Mouse (Mus musculus) intestine, postnatal 0 days (tissue): ENCODE measurements around the gene Kcnk3. TPM values are rescaled to one million over a fixed set of nuclear protein-coding genes. Genes with fewer than 3 reads are reported as not detected.

Experiments
- ATAC-seq: fragments of 200-750 bp; cut with Nextera tagmentation; 2 replicates; pipeline ENCODE4 v1.8.0; 2017; ENCODE audit warnings: mild to moderate bottlenecking, moderate TSS enrichment, moderate library complexity
- H3K27ac ChIP-seq: fragments of 300-500 bp; sonication (generic); 2 replicates; pipeline ENCODE4 v1.5.1; 2014; ENCODE audit warnings: mild to moderate bottlenecking, low read depth, low read length, moderate library complexity
- H3K27me3 ChIP-seq: fragments of 300-500 bp; sonication (generic); replicated peaks from 2 replicates; pipeline ENCODE4 v1.6.1; 2014; ENCODE audit warnings: low read length, mixed read lengths; ENCODE audit not compliant: control insufficient read depth, insufficient read depth
- H3K36me3 ChIP-seq: fragments of 300-500 bp; sonication (generic); 2 replicates; pipeline ENCODE4 v1.6.1; 2014; ENCODE audit warnings: mild to moderate bottlenecking, moderate library complexity; ENCODE audit not compliant: control insufficient read depth, insufficient read depth
- H3K4me1 ChIP-seq: fragments of 300-500 bp; sonication (generic); replicated peaks from 2 replicates; pipeline ENCODE4 v1.6.1; 2014; ENCODE audit warnings: antibody characterized with exemption, low read length, mixed read lengths; ENCODE audit not compliant: control insufficient read depth, insufficient read depth
- H3K4me2 ChIP-seq: fragments of 300-500 bp; sonication (generic); replicated peaks from 2 replicates; pipeline ENCODE4 v1.6.1; 2014; ENCODE audit warnings: low read depth, mild to moderate bottlenecking, moderate library complexity
- H3K4me3 ChIP-seq: fragments of 300-500 bp; sonication (generic); 2 replicates; pipeline ENCODE4 v1.5.1; 2014; ENCODE audit warnings: low read depth, low read length
- H3K9ac ChIP-seq: fragments of 300-500 bp; sonication (generic); 2 replicates; pipeline ENCODE4 v1.6.1; 2014; ENCODE audit warnings: mild to moderate bottlenecking, low read depth, low read length
- H3K9me3 ChIP-seq: fragments of 300-500 bp; sonication (generic); 2 replicates; pipeline ENCODE4 v1.6.1; 2016; ENCODE audit warnings: mixed run types; ENCODE audit not compliant: control insufficient read depth
- CTCF ChIP-seq: sonication (generic); IDR thresholded peaks from 2 replicates; pipeline ENCODE4 v1.5.1; 2016; ENCODE audit warnings: low read depth, mild to moderate bottlenecking, control low read depth, antibody characterized with exemption, moderate library complexity
- WGBS: fragments of 180-500 bp; shearing (Covaris S2); extraction: QIAGEN DNeasy Blood & Tissue Kit; methylation state at CpG from one replicate; pipeline ENCODE4 v1.1.7; 2014; 5-methylcytosine and 5-hydroxymethylcytosine counted together
- polyA plus RNA-seq: library from polyadenylated mRNA; unstranded; fragments of >200 nt; fragmentation: Nextera tagmentation; extraction: Ambion mirVana; gene quantifications from 2 replicates; pipeline ENCODE4 v1.2.1, GENCODE M21; 2015

Kcnk3 gene
- polyA plus RNA-seq, 1 experiment from 2014 or later, result 8.1 TPM

GRCm38 (mm10) chr5:30622841-30623185, 34.8 kb downstream of the Kcnk3 start:
- Histone ChIP-seq H3K27ac (no peak overlapping the region), H3K36me3 (no peaks in the 10 kb centered on the region; the same call in 1 of the 2 replicates), H3K4me3 (peak overlapping the region; percentile 34), H3K9me3 (no peaks in the 10 kb centered on the region), H3K27me3 (peaks cover 28% of the 10 kb centered on the region), H3K4me1 (peaks cover 4% of the 10 kb centered on the region; the same call in 1 of the 2 replicates), H3K9ac (no peak overlapping the region), H3K4me2 (peak overlapping the region; percentile 54)
- TF ChIP-seq CTCF, result no peak
- ATAC-seq, result no peak
- 10% methylated on average over 10 of the region's 10 CpGs for WGBS

GRCm38 (mm10) chr5:30623380-30623779, 35.4 kb downstream of the Kcnk3 start:
- H3K27ac ChIP-seq, result no peak overlapping the region
- no peaks in the 10 kb centered on the region for H3K9me3 ChIP-seq
- 89% methylated on average over 2 of the region's 2 CpGs for WGBS
- H3K36me3 ChIP-seq, result no peaks in the 10 kb centered on the region; the same call in 1 of the 2 replicates
- TF ChIP-seq CTCF, result no peak
- H3K4me3 ChIP-seq, result no peak overlapping the region
- H3K4me2 ChIP-seq, result no peak overlapping the region
- peaks cover 4% of the 10 kb centered on the region; the same call in 1 of the 2 replicates for H3K4me1 ChIP-seq
- no peak overlapping the region for H3K9ac ChIP-seq
- ATAC-seq, result no peak
- H3K27me3 ChIP-seq, result peaks cover 28% of the 10 kb centered on the region

DNA sequence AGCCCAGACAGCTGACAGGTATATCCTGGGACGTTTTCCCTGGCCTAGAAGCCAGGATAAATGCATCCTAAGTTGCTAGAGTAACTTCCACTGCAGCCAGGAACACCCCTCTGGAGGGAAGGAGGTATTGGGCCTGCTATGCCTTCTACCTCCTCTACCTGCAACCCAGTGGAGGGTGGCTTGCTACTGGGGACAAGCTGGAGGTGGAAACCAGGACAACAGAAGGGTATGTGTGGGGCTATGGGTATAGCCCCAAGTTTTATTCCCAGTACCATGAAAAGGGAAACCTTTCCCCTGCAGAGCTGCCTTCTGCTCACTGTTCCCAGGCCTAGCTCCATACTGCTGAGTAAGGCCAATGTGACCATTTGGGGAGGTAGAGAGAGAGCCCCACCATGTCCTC, 36.3 kb downstream of the Kcnk3 start:
- H3K4me1 ChIP-seq, result peaks cover 4% of the 10 kb centered on the region; the same call in 1 of the 2 replicates
- no peak for ATAC-seq
- H3K4me2 ChIP-seq, result no peak overlapping the region
- no peak overlapping the region for H3K9ac ChIP-seq
- WGBS, result 61% methylated on average over 1 of the region's 1 CpGs
- no peaks in the 10 kb centered on the region; the same call in 1 of the 2 replicates for H3K36me3 ChIP-seq
- H3K27ac ChIP-seq, result no peak overlapping the region
- no peak for TF ChIP-seq CTCF
- H3K4me3 ChIP-seq, result no peak overlapping the region
- H3K27me3 ChIP-seq, result peaks cover 28% of the 10 kb centered on the region
- H3K9me3 ChIP-seq, result no peaks in the 10 kb centered on the region

- Histone ChIP-seq H3K9ac (no peak overlapping the region), H3K36me3 (no peaks in the 10 kb centered on the region; the same call in 1 of the 2 replicates), H3K9me3 (no peaks in the 10 kb centered on the region), H3K4me2 (no peak overlapping the region), H3K4me3 (no peak overlapping the region), H3K27ac (no peak overlapping the region), H3K4me1 (peaks cover 4% of the 10 kb centered on the region; the same call in 1 of the 2 replicates), H3K27me3 (peaks cover 28% of the 10 kb centered on the region)
- WGBS, result 53% methylated on average over 4 of the region's 4 CpGs
- ATAC-seq, result no peak
- TF ChIP-seq CTCF, result no peak
These were observed 36.9 kb downstream of the Kcnk3 start for GRCm38 (mm10) chr5:30624908-30625307.

- no peak overlapping the region for H3K4me3 ChIP-seq
- no peaks in the 10 kb centered on the region; the same call in 1 of the 2 replicates for H3K36me3 ChIP-seq
- H3K4me1 ChIP-seq, result peaks cover 4% of the 10 kb centered on the region; the same call in 1 of the 2 replicates
- WGBS, result 61% methylated on average over 3 of the region's 3 CpGs
- peaks cover 27% of the 10 kb centered on the region for H3K27me3 ChIP-seq
- no peaks in the 10 kb centered on the region for H3K9me3 ChIP-seq
- H3K4me2 ChIP-seq, result no peak overlapping the region
- ATAC-seq, result no peak
- no peak overlapping the region for H3K27ac ChIP-seq
- H3K9ac ChIP-seq, result no peak overlapping the region
- TF ChIP-seq CTCF, result no peak
These were observed 37.4 kb downstream of the Kcnk3 start for GRCm38 (mm10) chr5:30625379-30625778.

DNA sequence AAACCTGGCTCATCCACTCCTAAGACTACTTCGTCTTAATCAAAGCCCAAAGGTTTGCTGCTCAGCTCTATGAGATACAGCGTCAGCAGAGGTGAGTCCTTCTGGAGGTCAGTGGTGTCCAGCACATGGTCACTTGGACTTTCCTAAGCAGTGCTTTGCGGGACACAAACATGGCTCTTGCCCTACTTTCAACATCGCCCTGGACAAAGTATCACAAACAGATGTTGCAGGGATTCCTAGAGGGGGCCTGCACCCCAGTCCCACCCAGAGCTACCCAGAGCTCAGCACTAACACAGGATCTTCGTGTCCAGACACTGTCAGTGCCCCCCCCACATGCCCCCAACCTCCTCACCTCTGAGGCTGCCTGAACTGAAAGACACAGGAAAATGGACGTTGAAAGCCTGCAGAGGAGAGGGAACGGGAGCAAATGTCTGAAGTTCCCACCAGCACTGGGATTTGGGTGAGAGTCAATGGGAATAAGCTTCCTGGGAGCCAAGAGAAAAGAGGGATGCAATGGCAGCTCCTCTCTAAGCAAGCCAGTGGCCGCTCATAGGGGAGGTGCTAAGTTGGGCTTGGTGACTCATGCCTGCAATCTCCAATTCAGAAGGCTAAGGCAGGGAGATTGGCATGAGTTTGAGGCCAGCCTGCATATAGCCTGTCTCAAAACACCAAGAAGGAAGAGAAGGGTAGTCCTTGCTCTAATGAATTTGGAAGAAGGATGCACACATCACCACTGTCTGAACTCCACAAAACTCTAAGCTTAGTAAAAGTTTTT, 38.5 kb downstream of the Kcnk3 start:
- H3K27ac ChIP-seq, result no peak overlapping the region
- no peak for TF ChIP-seq CTCF
- H3K27me3 ChIP-seq, result peaks cover 19% of the 10 kb centered on the region
- 79% methylated on average over 8 of the region's 8 CpGs for WGBS
- H3K4me3 ChIP-seq, result no peak overlapping the region
- no peaks in the 10 kb centered on the region for H3K9me3 ChIP-seq
- no peak overlapping the region for H3K9ac ChIP-seq
- no peak for ATAC-seq
- no peaks in the 10 kb centered on the region; the same call in 1 of the 2 replicates for H3K36me3 ChIP-seq
- H3K4me2 ChIP-seq, result no peak overlapping the region
- peaks cover 4% of the 10 kb centered on the region; the same call in 1 of the 2 replicates for H3K4me1 ChIP-seq
